Mouse (Mus musculus) T-cell, adult 66 days (primary cell): ENCODE data around the gene Znrd1as. TPM values are rescaled to one million over a fixed set of nuclear protein-coding genes. Genes with fewer than 3 reads are reported as not detected.

Experiments
- total RNA-seq, 2 experiments: library from RNA; stranded (reverse); gene quantifications; 3 replicates in 1 of 2; 4 replicates in 1 of 2; pipeline ENCODE4 v1.2.4; 2023

The Znrd1as gene
- 1 to 10 TPM; 2.3 to 3.3 TPM for total RNA-seq

DNA sequence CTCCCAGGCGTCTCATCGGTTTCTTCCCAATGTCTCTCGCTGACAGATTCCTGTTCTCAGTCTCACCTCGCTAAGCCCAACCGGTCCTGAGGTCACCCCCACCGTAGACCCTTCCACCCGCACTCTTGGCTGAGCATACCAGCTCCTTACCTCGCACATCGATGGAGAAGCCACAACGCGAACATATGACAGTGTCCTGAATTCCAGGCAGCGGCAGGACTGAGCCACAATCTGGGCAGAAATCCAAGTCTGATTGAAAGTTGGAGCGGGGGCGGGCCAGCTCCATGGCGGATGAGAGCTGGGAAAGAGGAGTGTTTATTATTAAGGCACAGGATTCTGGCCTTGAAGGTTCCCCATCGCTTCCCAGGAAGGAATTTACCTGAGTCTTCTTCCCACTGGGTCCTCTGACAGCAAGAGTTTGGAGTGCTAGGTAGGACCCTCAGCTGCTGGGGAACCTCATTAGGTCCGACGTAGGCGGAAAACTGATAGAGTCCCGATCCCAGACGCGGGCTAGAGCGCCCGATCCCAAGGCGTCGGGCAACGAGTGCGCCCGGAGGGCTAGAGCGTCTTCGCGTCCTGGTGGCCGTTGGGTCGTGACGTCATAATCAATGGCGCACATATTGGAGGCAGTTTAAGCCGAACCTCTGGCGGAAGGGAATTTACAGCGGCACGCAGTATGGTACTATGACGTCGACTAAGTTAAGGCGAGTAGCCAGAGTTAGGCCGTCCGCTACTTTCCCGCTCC lies at the start of gene Znrd1as, which contains the start of gene Znrd1:
Znrd1as (plus strand) TSS at position 594 of the 745 bp plus-strand sequence.
Znrd1 (minus strand) TSS at position 561 of the 745 bp plus-strand sequence.

DNA sequence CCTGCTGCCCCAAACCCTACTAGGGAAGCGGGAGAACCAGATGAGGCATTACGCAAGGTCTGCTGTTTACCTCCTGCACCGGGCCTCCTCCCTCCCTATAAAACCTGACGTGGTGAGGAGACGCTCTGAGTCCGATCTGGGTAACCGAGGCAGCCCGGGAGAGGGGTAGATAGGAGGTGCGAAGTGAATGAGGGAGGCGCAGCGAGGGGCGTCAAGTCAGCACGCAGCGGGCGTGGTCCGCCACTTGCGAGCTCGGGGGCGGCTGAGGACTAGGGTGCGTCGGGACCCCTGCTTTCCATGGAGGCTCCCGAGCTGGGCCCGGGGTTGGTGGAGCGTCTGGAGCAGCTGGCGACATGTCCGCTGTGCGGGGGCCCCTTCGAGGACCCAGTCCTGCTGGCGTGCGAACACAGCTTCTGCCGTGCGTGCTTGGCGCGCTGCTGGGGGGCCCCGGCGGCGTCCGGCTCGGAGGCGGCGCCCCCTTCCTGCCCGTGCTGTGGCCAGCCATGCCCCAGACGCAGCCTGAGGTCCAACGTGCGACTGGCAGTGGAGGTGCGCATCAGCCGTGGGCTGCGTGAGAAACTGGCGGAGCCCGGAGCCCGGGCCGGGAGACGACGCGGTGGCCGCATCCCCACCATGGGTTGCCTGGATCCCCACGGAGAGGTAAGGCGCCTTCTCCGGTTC lies 15.5 kb upstream of the Znrd1as start, which contains the start of gene Rnf39:
Rnf39 (plus strand) TSS at position 128 of the 681 bp plus-strand sequence.

DNA sequence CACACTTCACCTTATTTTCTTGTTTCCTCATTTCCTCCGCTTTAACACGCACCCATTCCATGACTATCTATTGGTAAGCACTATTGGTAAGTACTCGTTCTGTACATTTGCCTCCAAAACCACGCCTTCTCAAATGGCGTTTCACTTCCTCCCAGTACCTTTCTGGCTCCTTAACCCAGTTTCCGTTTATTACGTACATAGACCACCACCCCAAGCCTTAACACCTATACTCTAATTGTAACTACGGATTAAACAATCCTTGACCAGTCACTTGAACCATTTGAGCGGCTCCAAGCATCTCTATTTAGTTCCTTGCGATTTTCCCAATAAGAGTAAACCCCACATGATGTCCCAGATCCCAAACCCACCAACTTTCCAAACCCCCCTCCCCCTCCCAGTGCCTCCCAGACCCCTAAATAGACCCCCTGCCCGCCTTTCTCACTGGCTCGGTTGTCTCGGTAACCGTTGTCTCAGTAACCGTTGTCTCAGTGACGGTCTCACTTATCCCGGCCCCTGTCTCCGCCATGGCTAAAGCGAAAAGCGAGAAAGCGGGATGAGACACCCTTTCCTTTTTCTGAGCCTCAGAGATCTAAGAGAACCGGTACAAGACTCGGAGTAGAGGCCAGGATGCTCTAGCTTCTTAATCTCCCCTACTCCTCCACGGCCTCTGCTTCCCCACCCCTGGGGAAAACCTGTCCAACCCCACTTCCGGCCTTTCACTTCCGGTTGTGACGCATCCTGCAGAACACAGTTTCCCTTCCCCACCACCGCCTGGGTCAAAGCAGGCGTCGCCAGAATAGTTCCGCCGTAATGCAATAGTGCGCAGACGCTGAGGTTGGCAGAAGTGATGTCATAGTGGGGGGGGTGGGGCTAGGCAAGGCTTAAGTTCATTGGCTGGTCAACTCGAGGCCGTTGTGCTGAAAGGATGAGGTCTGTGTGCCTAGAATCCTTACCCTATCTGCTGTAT lies 7.1 kb upstream of the Znrd1as start, which contains the start of gene Ppp1r11:
Ppp1r11 (minus strand) TSS at position 761 of the 967 bp plus-strand sequence.

DNA sequence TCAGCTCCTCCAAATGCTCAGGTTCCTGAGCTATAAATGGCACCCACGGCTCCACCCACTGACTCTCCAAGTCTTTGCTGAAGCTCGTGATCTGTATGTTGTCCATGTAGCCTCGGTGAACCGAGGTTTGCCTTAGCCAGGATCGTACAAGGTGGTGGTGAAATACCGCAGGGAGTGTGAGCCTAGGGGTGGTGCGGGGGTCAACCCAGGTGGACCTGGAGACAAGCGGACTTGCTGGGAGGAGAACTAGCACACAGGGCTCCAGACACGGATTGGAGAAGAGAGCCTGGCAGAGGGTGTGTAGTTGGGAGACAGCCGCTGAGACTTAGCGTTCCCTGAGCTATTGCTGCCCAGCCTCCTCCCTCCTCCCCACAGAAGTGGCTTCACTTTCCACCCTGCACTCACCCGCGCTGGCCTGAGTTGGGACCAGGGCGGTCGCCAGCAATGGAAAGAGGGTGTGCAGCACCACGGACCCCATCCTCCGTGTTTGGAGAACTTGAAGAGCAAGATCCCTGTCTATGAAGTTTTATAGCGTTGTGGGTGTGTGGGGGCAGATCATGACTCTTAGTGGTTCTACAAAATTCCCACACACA lies 22.9 kb downstream of the Znrd1as start, which contains the start of gene 2410137M14Rik:
2410137M14Rik (minus strand) TSS at position 17 of the 593 bp plus-strand sequence.

DNA sequence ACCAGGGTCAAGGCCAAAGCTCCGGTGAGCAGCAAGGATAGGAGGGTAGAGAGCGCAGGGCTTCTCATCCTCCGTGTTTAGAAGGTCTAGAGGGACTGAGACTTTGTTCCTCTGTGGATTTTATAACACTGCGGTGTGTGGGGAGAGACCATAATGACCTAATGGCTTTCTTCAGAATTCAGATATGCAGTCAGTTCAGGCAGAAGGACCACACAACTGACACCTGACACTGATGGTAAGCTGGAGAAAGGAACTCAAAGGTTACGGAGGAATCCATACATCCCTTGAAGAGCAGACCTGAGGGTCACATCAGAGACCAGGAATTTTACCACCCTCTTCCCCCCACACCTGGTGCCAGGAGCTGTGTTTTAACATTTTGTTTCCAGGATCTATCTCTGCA lies 31.0 kb downstream of the Znrd1as start, which contains the start of gene H2-M5:
H2-M5 (minus strand) TSS at position 101 of the 400 bp plus-strand sequence.

DNA sequence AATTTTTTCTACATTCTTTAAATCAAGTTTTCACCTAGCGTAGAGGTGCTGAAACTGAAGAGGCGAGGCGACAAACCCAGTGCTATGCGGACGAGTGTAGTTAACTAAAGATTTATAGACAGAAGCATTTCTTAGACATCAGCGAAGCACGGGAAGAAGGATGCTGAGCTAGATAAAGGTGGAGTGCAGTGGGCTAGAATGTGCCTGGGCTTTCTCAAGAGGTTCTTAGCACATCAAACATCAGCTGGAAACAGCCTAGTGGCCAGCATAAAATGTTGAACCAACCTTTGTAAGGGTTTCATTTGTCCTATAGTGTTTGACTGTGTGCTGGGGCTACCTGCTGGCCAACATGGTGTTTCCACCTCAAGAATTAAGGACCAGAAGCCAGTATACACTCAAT lies 42.5 kb downstream of the Znrd1as start, which contains the start of gene Zfp57:
Zfp57 (plus strand) TSS at position 301 of the 400 bp plus-strand sequence.

Other genes starting within 250 kb of the Znrd1as start
- not detected for gene H2-M10.5, start 185.7 kb upstream of the Znrd1as start, total RNA-seq
- gene H2-M10.6, start 146.4 kb upstream of the Znrd1as start, total RNA-seq = not detected
- 100 to 1,000 TPM; 117 to 139 TPM for gene Trim26, start 121.5 kb upstream of the Znrd1as start, total RNA-seq
- not detected for gene Trim15, start 91.4 kb upstream of the Znrd1as start, total RNA-seq
- under 1 TPM; 0.32 to 0.33 TPM for gene Trim10, start 89.0 kb upstream of the Znrd1as start, total RNA-seq
- not detected for gene Trim40, start 68.5 kb upstream of the Znrd1as start, total RNA-seq
- gene Trim31, start 60.5 kb upstream of the Znrd1as start, total RNA-seq = not detected
- gene Rnf39, start 15.7 kb upstream of the Znrd1as start, total RNA-seq = 1 to 10 TPM in 1 of 2 experiments, under 1 TPM in 1; 0.77 to 1.2 TPM
- gene Ppp1r11, start 6.9 kb upstream of the Znrd1as start, total RNA-seq = 10 to 100 TPM; 71.0 to 72.5 TPM
- 10 to 100 TPM; 54.5 to 64.0 TPM for gene Znrd1, start within 50 bp of the Znrd1as start, total RNA-seq
- gene 2410137M14Rik, start 22.6 kb downstream of the Znrd1as start, total RNA-seq = not detected
- not detected for gene H2-M5, start 30.9 kb downstream of the Znrd1as start, total RNA-seq
- gene Zfp57, start 42.6 kb downstream of the Znrd1as start, total RNA-seq = not detected
- not detected for gene Mog, start 64.8 kb downstream of the Znrd1as start, total RNA-seq
- 100 to 1,000 TPM; 136 to 147 TPM for gene Gabbr1, start 87.4 kb downstream of the Znrd1as start, total RNA-seq
- not detected for gene Olfr90, start 129.9 kb downstream of the Znrd1as start, total RNA-seq
- gene Olfr91, start 139.7 kb downstream of the Znrd1as start, total RNA-seq = not detected
- gene Olfr92, start 161.5 kb downstream of the Znrd1as start, total RNA-seq = not detected
- not detected for gene Olfr93, start 202.9 kb downstream of the Znrd1as start, total RNA-seq
- gene Ubd, start 235.3 kb downstream of the Znrd1as start, total RNA-seq = under 1 TPM; 0.61 to 0.65 TPM
- gene Olfr94, start 242.4 kb downstream of the Znrd1as start, total RNA-seq = not detected